Mouse (Mus musculus) intestine, postnatal 0 days (tissue): ENCODE measurements around the gene Dis3l2. TPM values are rescaled to one million over a fixed set of nuclear protein-coding genes. Genes with fewer than 3 reads are reported as not detected.

Source experiments
- ATAC-seq: fragments of 200-750 bp; cut with Nextera tagmentation; 2 replicates; pipeline ENCODE4 v1.8.0; 2017; ENCODE audit warnings: mild to moderate bottlenecking, moderate TSS enrichment, moderate library complexity
- H3K27ac ChIP-seq: fragments of 300-500 bp; sonication (generic); 2 replicates; pipeline ENCODE4 v1.5.1; 2014; ENCODE audit warnings: mild to moderate bottlenecking, low read depth, low read length, moderate library complexity
- H3K27me3 ChIP-seq: fragments of 300-500 bp; sonication (generic); replicated peaks from 2 replicates; pipeline ENCODE4 v1.6.1; 2014; ENCODE audit warnings: low read length, mixed read lengths; ENCODE audit not compliant: control insufficient read depth, insufficient read depth
- H3K36me3 ChIP-seq: fragments of 300-500 bp; sonication (generic); 2 replicates; pipeline ENCODE4 v1.6.1; 2014; ENCODE audit warnings: mild to moderate bottlenecking, moderate library complexity; ENCODE audit not compliant: control insufficient read depth, insufficient read depth
- H3K4me1 ChIP-seq: fragments of 300-500 bp; sonication (generic); replicated peaks from 2 replicates; pipeline ENCODE4 v1.6.1; 2014; ENCODE audit warnings: antibody characterized with exemption, low read length, mixed read lengths; ENCODE audit not compliant: control insufficient read depth, insufficient read depth
- H3K4me2 ChIP-seq: fragments of 300-500 bp; sonication (generic); replicated peaks from 2 replicates; pipeline ENCODE4 v1.6.1; 2014; ENCODE audit warnings: low read depth, mild to moderate bottlenecking, moderate library complexity
- H3K4me3 ChIP-seq: fragments of 300-500 bp; sonication (generic); 2 replicates; pipeline ENCODE4 v1.5.1; 2014; ENCODE audit warnings: low read depth, low read length
- H3K9ac ChIP-seq: fragments of 300-500 bp; sonication (generic); 2 replicates; pipeline ENCODE4 v1.6.1; 2014; ENCODE audit warnings: mild to moderate bottlenecking, low read depth, low read length
- H3K9me3 ChIP-seq: fragments of 300-500 bp; sonication (generic); 2 replicates; pipeline ENCODE4 v1.6.1; 2016; ENCODE audit warnings: mixed run types; ENCODE audit not compliant: control insufficient read depth
- CTCF ChIP-seq: sonication (generic); IDR thresholded peaks from 2 replicates; pipeline ENCODE4 v1.5.1; 2016; ENCODE audit warnings: low read depth, mild to moderate bottlenecking, control low read depth, antibody characterized with exemption, moderate library complexity
- WGBS: fragments of 180-500 bp; shearing (Covaris S2); extraction: QIAGEN DNeasy Blood & Tissue Kit; methylation state at CpG from one replicate; pipeline ENCODE4 v1.1.7; 2014; 5-methylcytosine and 5-hydroxymethylcytosine counted together
- polyA plus RNA-seq: library from polyadenylated mRNA; unstranded; fragments of >200 nt; fragmentation: Nextera tagmentation; extraction: Ambion mirVana; gene quantifications from 2 replicates; pipeline ENCODE4 v1.2.1, GENCODE M21; 2015

Gene Dis3l2
- polyA plus RNA-seq, 1 experiment from 2014 or later, result 11.7 TPM

- Histone ChIP-seq H3K27ac (no peak overlapping the region), H3K4me1 (no peaks in the 10 kb centered on the region), H3K9me3 (no peaks in the 10 kb centered on the region), H3K4me2 (no peak overlapping the region), H3K36me3 (0 out of 2 replicates have a peak, but pooled peaks cover 11% of the 10 kb centered on the region), H3K4me3 (no peak overlapping the region), H3K9ac (no peak overlapping the region), H3K27me3 (no peaks in the 10 kb centered on the region)
- no peak for ATAC-seq
- 67% methylated on average over 3 of the region's 3 CpGs for WGBS
- no peak for TF ChIP-seq CTCF
Observed at GRCm38 (mm10) chr1:86742896-86743295, 39.3 kb downstream of the Dis3l2 start.

- no peak for ATAC-seq
- 75% methylated on average over 2 of the region's 2 CpGs for WGBS
Observed at GRCm38 (mm10) chr1:86747034-86747433, 43.4 kb downstream of the Dis3l2 start.

GRCm38 (mm10) chr1:86750094-86750493, 46.5 kb downstream of the Dis3l2 start:
- 72% methylated on average over 3 of the region's 3 CpGs for WGBS
- Histone ChIP-seq H3K27ac (no peak overlapping the region), H3K36me3 (peaks cover 12% of the 10 kb centered on the region; the same call in 1 of the 2 replicates), H3K9ac (no peak overlapping the region), H3K27me3 (no peaks in the 10 kb centered on the region), H3K4me1 (no peaks in the 10 kb centered on the region), H3K9me3 (no peaks in the 10 kb centered on the region), H3K4me3 (no peak overlapping the region), H3K4me2 (no peak overlapping the region)
- no peak for ATAC-seq
- no peak for TF ChIP-seq CTCF

More at GRCm38 (mm10) chr1:86747034-86747433, 43.4 kb downstream of the Dis3l2 start:
- Histone ChIP-seq H3K9ac (no peak overlapping the region), H3K36me3 (peaks cover 19% of the 10 kb centered on the region; the same call in 1 of the 2 replicates), H3K4me1 (no peaks in the 10 kb centered on the region), H3K4me2 (no peak overlapping the region), H3K9me3 (no peaks in the 10 kb centered on the region), H3K4me3 (no peak overlapping the region), H3K27me3 (no peaks in the 10 kb centered on the region), H3K27ac (no peak overlapping the region)
- TF ChIP-seq CTCF, result no peak

- no peak for ATAC-seq
- no peak overlapping the region for H3K9ac ChIP-seq
- H3K36me3 ChIP-seq, result peaks cover 8% of the 10 kb centered on the region; the same call in 1 of the 2 replicates
- H3K4me1 ChIP-seq, result no peaks in the 10 kb centered on the region
- TF ChIP-seq CTCF, result no peak
- H3K27ac ChIP-seq, result no peak overlapping the region
- H3K4me2 ChIP-seq, result no peak overlapping the region
- no peaks in the 10 kb centered on the region for H3K27me3 ChIP-seq
- no peaks in the 10 kb centered on the region for H3K9me3 ChIP-seq
- 77% methylated on average over 8 of the region's 8 CpGs for WGBS
- no peak overlapping the region for H3K4me3 ChIP-seq
Observed at GRCm38 (mm10) chr1:86753416-86753815, 49.8 kb downstream of the Dis3l2 start.

- no peaks in the 10 kb centered on the region; the same call in 1 of the 2 replicates for H3K36me3 ChIP-seq
- H3K4me3 ChIP-seq, result no peak overlapping the region
- H3K27me3 ChIP-seq, result no peaks in the 10 kb centered on the region
- 64% methylated on average over 3 of the region's 3 CpGs for WGBS
- no peak for TF ChIP-seq CTCF
- ATAC-seq, result no peak
- no peaks in the 10 kb centered on the region for H3K9me3 ChIP-seq
- H3K27ac ChIP-seq, result no peak overlapping the region
- no peaks in the 10 kb centered on the region for H3K4me1 ChIP-seq
- no peak overlapping the region for H3K9ac ChIP-seq
- H3K4me2 ChIP-seq, result no peak overlapping the region
Observed at GRCm38 (mm10) chr1:86754335-86754734, 50.7 kb downstream of the Dis3l2 start.

GRCm38 (mm10) chr1:86758091-86758490, 54.5 kb downstream of the Dis3l2 start:
- WGBS, result 65% methylated on average over 6 of the region's 6 CpGs
- Histone ChIP-seq H3K9ac (no peak overlapping the region), H3K4me1 (no peaks in the 10 kb centered on the region), H3K4me3 (no peak overlapping the region), H3K9me3 (no peaks in the 10 kb centered on the region), H3K27me3 (no peaks in the 10 kb centered on the region), H3K4me2 (no peak overlapping the region), H3K36me3 (no peaks in the 10 kb centered on the region), H3K27ac (no peak overlapping the region)
- TF ChIP-seq CTCF, result no peak
- ATAC-seq, result no peak

- no peak for TF ChIP-seq CTCF
- WGBS, result 91% methylated on average over 6 of the region's 6 CpGs
Observed at GRCm38 (mm10) chr1:86762161-86762560, 58.6 kb downstream of the Dis3l2 start.

More at GRCm38 (mm10) chr1:86762161-86762560, 58.6 kb downstream of the Dis3l2 start:
- no peak overlapping the region for H3K4me2 ChIP-seq
- H3K36me3 ChIP-seq, result no peaks in the 10 kb centered on the region
- H3K4me1 ChIP-seq, result no peaks in the 10 kb centered on the region
- no peaks in the 10 kb centered on the region for H3K9me3 ChIP-seq
- no peaks in the 10 kb centered on the region for H3K27me3 ChIP-seq
- no peak overlapping the region for H3K4me3 ChIP-seq
- H3K9ac ChIP-seq, result no peak overlapping the region
- ATAC-seq, result no peak
- no peak overlapping the region for H3K27ac ChIP-seq
